In genomic region chr8:56893638-56894037, GRCm38 (mm10) we compare ENCODE assay signal across 33 mouse cellular contexts.
DNase-seq lines count a peak whose midpoint lies in the region; ATAC-seq and TF ChIP-seq lines count a peak whose summit lies in the region.
"Had no signal": no experiment of that assay in that cellular context is flagged by ENCODE, and none has a peak within 500 bp of the region (broad histone marks: within the 10 kb centered on the region; RNA-seq: fewer than 3 reads in every experiment).

No protein-coding gene starts in this region.

- 28% methylated on average over 3 of the region's 3 CpGs for WGBS in heart, embryonic 13.5 days
- 27% methylated on average over 3 of the region's 3 CpGs for WGBS in lung, postnatal 0 days
- 62% methylated on average over 3 of the region's 3 CpGs for WGBS in midbrain, embryonic 16.5 days

- no peak overlapping the region for H3K4me3 ChIP-seq in heart, embryonic 13.5 days
- H3K4me3 ChIP-seq in lung, postnatal 0 days (ENCODE audit: low read depth, low read length): no peak overlapping the region
- H3K4me3 ChIP-seq in midbrain, embryonic 16.5 days (ENCODE audit: low read depth, low read length): no peak overlapping the region
- H3K4me3 ChIP-seq: embryonic facial prominence, embryonic 10.5 days; embryonic facial prominence, embryonic 15.5 days; forebrain, embryonic 13.5 days; hindbrain, embryonic 13.5 days; left cerebral cortex, adult 2 months; limb, embryonic 13.5 days; myocyte; neural tube, embryonic 12.5 days had no signal

- H3K4me1 ChIP-seq in heart, embryonic 13.5 days: peaks cover 12% of the 10 kb centered on the region
- no peaks in the 10 kb centered on the region for H3K4me1 ChIP-seq in lung, postnatal 0 days (ENCODE audit: insufficient read depth, low read depth, low read length)
- H3K4me1 ChIP-seq in midbrain, embryonic 16.5 days (ENCODE audit: control insufficient read depth, insufficient read depth, low read length): no peaks in the 10 kb centered on the region
- H3K4me1 ChIP-seq: embryonic facial prominence, embryonic 10.5 days; embryonic facial prominence, embryonic 15.5 days; forebrain, embryonic 13.5 days; hindbrain, embryonic 13.5 days; limb, embryonic 13.5 days; neural tube, embryonic 12.5 days had no signal

- H3K36me3 ChIP-seq in heart, embryonic 13.5 days: no peaks in the 10 kb centered on the region
- no peaks in the 10 kb centered on the region for H3K36me3 ChIP-seq in lung, postnatal 0 days (ENCODE audit: insufficient read depth, low read length)
- H3K36me3 ChIP-seq in midbrain, embryonic 16.5 days (ENCODE audit: control insufficient read depth, insufficient read depth, low read length): no peaks in the 10 kb centered on the region
- H3K36me3 ChIP-seq: embryonic facial prominence, embryonic 10.5 days; embryonic facial prominence, embryonic 15.5 days; hindbrain, embryonic 13.5 days; limb, embryonic 13.5 days; neural tube, embryonic 12.5 days had no signal

- no peak for DNase-seq in heart, adult 9 months (ENCODE audit: low spot score in 2 of 2)
- peak; percentile 88 for DNase-seq in lung, postnatal 0 days (ENCODE audit: low spot score)
- DNase-seq in lung, postnatal 25 days (ENCODE audit: low spot score): no peak
- DNase-seq in lung, postnatal 10 days: peak; percentile 14
- DNase-seq in urinary bladder, postnatal 25 days (ENCODE audit: low spot score): no peak
- DNase-seq: adrenal gland, postnatal 10 days; B cell, adult 2 months; cerebellum, adult 8-10 months; cerebellum, postnatal 25 days; gastrocnemius, postnatal 14 days; heart, postnatal 4 days; kidney, adult 9 months; kidney, postnatal 14 days; layer of hippocampus, adult 9-11 months; right cerebral cortex, adult 18-20 months; right cerebral cortex, postnatal 4 days; thymus, adult 2 months; thymus, postnatal 36 days had no signal

- peak overlapping the region; percentile 3; the same call in 1 of the 2 replicates for H3K27ac ChIP-seq in heart, embryonic 13.5 days (replicated peaks)
- 0 out of 2 replicates have a peak overlapping the region, but pooled peaks have one; percentile 20 for H3K27ac ChIP-seq in lung, postnatal 0 days (ENCODE audit: low read length)
- H3K27ac ChIP-seq in midbrain, embryonic 16.5 days (ENCODE audit: low read length): no peak overlapping the region
- H3K27ac ChIP-seq: embryonic facial prominence, embryonic 10.5 days; embryonic facial prominence, embryonic 15.5 days; forebrain, embryonic 13.5 days; hindbrain, embryonic 13.5 days; left cerebral cortex, adult 2 months; limb, embryonic 13.5 days; neural tube, embryonic 12.5 days; stomach, postnatal 0 days had no signal

- no peak for ATAC-seq in heart, embryonic 13.5 days (ENCODE audit: extremely low read depth, insufficient number of reproducible peaks, low FRiP score, low TSS enrichment)
- ATAC-seq in lung, postnatal 0 days: peak; percentile 89
- ATAC-seq in midbrain, embryonic 16.5 days: no peak
- ATAC-seq: forebrain, embryonic 13.5 days; intestine, embryonic 16.5 days had no signal

- no peak overlapping the region for H3K4me2 ChIP-seq in heart, embryonic 13.5 days
- H3K4me2 ChIP-seq in lung, postnatal 0 days (replicated peaks; ENCODE audit: low read depth, low read length): no peak overlapping the region
- no peak overlapping the region for H3K4me2 ChIP-seq in midbrain, embryonic 16.5 days (ENCODE audit: low read length)
- H3K4me2 ChIP-seq: embryonic facial prominence, embryonic 15.5 days; forebrain, embryonic 13.5 days; hindbrain, embryonic 13.5 days; limb, embryonic 13.5 days; liver, embryonic 11.5 days; midbrain, embryonic 11.5 days; neural tube, embryonic 12.5 days had no signal

- TF ChIP-seq CTCF in lung, postnatal 0 days (IDR thresholded peaks at IDR 0.05): no peak

- TF ChIP-seq EP300 in lung, postnatal 0 days (IDR thresholded peaks at IDR 0.05): peak; percentile 54

- H3K9me3 ChIP-seq in heart, embryonic 13.5 days: no peaks in the 10 kb centered on the region
- H3K9me3 ChIP-seq in lung, postnatal 0 days (ENCODE audit: low read length): no peaks in the 10 kb centered on the region
- H3K9me3 ChIP-seq in midbrain, embryonic 16.5 days (replicated peaks; ENCODE audit: control insufficient read depth, low read length, poor library complexity, severe bottlenecking): no peaks in the 10 kb centered on the region
- H3K9me3 ChIP-seq: embryonic facial prominence, embryonic 10.5 days; embryonic facial prominence, embryonic 15.5 days; forebrain, embryonic 13.5 days; hindbrain, embryonic 13.5 days; limb, embryonic 13.5 days; neural tube, embryonic 12.5 days had no signal

- H3K27me3 ChIP-seq in heart, embryonic 13.5 days (replicated peaks): no peaks in the 10 kb centered on the region
- no peaks in the 10 kb centered on the region for H3K27me3 ChIP-seq in lung, postnatal 0 days (replicated peaks; ENCODE audit: insufficient read depth, low read length)
- no peaks in the 10 kb centered on the region for H3K27me3 ChIP-seq in midbrain, embryonic 16.5 days (ENCODE audit: control insufficient read depth, insufficient read depth, low read depth, low read length)
- H3K27me3 ChIP-seq: CH12.LX; embryonic facial prominence, embryonic 15.5 days; forebrain, embryonic 13.5 days; hindbrain, embryonic 13.5 days; limb, embryonic 13.5 days; neural tube, embryonic 12.5 days had no signal

- no peak overlapping the region for H3K9ac ChIP-seq in heart, embryonic 13.5 days
- no peak overlapping the region for H3K9ac ChIP-seq in lung, postnatal 0 days (replicated peaks; ENCODE audit: low read depth)
- H3K9ac ChIP-seq in midbrain, embryonic 16.5 days (ENCODE audit: low read depth, low read length): no peak overlapping the region
- H3K9ac ChIP-seq: embryonic facial prominence, embryonic 15.5 days; forebrain, embryonic 13.5 days; hindbrain, embryonic 13.5 days; limb, embryonic 13.5 days; neural tube, embryonic 12.5 days had no signal

Comparison
In these comparisons a context has a peak if more than half of its experiments do, and no peak if none do; other contexts are left out.
1. DNase-seq: peak in lung, postnatal 0 days (single experiment) and lung, postnatal 10 days (single experiment); none in heart, adult 9 months (0 of 2), lung, postnatal 25 days (single experiment) and urinary bladder, postnatal 25 days (single experiment).